Mouse (Mus musculus) lung, postnatal 0 days (tissue): ENCODE data around the gene Mrc2. TPM values are rescaled to one million over a fixed set of nuclear protein-coding genes. Genes with fewer than 3 reads are reported as not detected.

Source experiments
- ATAC-seq: fragments of 200-750 bp; cut with Nextera tagmentation; 2 replicates; pipeline ENCODE4 v1.8.0; 2017; ENCODE audit warnings: moderate library complexity
- DNase-seq: peaks from one replicate; pipeline ENCODE4 v3.0.0-alpha.2; 2016; ENCODE audit warnings: low spot score
- H3K27ac ChIP-seq: fragments of 300-500 bp; sonication (generic); 2 replicates; pipeline ENCODE4 v1.5.1; 2014; ENCODE audit warnings: antibody characterized with exemption, mild to moderate bottlenecking, low read length, mixed read lengths
- H3K27me3 ChIP-seq: fragments of 300-500 bp; sonication (generic); replicated peaks from 2 replicates; pipeline ENCODE4 v1.6.1; 2014; ENCODE audit warnings: low read length, mixed read lengths; ENCODE audit not compliant: insufficient read depth
- H3K36me3 ChIP-seq: fragments of 300-500 bp; sonication (generic); 2 replicates; pipeline ENCODE4 v1.6.1; 2014; ENCODE audit warnings: low read length, mixed read lengths; ENCODE audit not compliant: insufficient read depth
- H3K4me1 ChIP-seq: fragments of 300-500 bp; sonication (generic); 2 replicates; pipeline ENCODE4 v1.6.1; 2014; ENCODE audit warnings: antibody characterized with exemption, low read depth, low read length, mixed read lengths; ENCODE audit not compliant: insufficient read depth
- H3K4me2 ChIP-seq: fragments of 300-500 bp; sonication (generic); replicated peaks from 2 replicates; pipeline ENCODE4 v1.6.1; 2014; ENCODE audit warnings: low read depth, mild to moderate bottlenecking, low read length, moderate library complexity, mixed read lengths
- H3K4me3 ChIP-seq: fragments of 300-500 bp; sonication (generic); 2 replicates; pipeline ENCODE4 v1.5.1; 2014; ENCODE audit warnings: low read depth, low read length
- H3K9ac ChIP-seq: fragments of 300-500 bp; sonication (generic); replicated peaks from 2 replicates; pipeline ENCODE4 v1.6.1; 2014; ENCODE audit warnings: low read depth, mild to moderate bottlenecking
- H3K9me3 ChIP-seq: fragments of 300-500 bp; sonication (generic); 2 replicates; pipeline ENCODE4 v1.6.1; 2016; ENCODE audit warnings: low read length, mixed read lengths
- CTCF ChIP-seq: IDR thresholded peaks from 2 replicates; pipeline ENCODE4 v1.5.1; 2016; ENCODE audit warnings: antibody characterized with exemption, mild to moderate bottlenecking
- EP300 ChIP-seq: IDR thresholded peaks from 2 replicates; pipeline ENCODE4 v1.6.1; 2016; ENCODE audit warnings: antibody characterized with exemption, mild to moderate bottlenecking, control low read depth
- WGBS: fragments of 180-500 bp; shearing (Covaris S2); extraction: QIAGEN DNeasy Blood & Tissue Kit; methylation state at CpG from one replicate; pipeline ENCODE4 v1.1.7; 2014; 5-methylcytosine and 5-hydroxymethylcytosine counted together
- polyA plus RNA-seq: library from polyadenylated mRNA; unstranded; fragments of >200 nt; fragmentation: Nextera tagmentation; extraction: Ambion mirVana; gene quantifications from 2 replicates; pipeline ENCODE4 v1.2.1, GENCODE M21; 2015

The Mrc2 gene
- polyA plus RNA-seq, 1 experiment from 2014 or later, result 20.0 TPM

DNA sequence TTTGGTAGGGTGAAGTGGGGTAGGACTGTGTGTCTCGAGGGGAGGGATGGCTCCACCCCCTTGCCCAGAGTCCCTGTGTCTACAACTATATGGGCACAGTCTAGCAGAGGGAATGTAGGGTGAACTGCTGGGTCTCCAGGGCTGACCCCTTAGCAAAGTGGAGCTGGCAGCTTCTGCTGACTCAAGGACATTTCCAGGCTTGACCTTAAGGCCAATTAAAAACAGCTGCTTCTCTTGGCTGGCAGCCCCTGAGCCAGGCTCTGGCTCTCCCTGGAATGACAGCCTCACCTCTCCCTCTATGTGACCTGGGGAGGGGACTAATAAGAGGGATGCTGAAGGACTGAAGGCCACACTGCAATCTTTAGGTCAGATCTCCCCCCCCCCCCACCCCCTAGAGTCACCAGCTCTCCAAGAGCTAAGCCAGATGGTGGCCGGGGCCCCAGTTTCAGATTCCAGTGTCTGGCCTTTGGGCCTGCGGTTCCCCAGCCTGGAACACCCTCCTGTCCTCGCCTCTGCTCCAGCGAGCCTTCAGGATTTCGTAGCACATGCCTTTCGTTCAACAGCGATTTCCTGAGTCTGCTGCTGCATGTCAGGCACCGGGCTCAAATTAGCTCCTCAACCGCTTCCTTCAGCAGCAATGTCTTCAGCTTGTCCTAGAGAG is 20.7 kb downstream of the Mrc2 start:
- Histone ChIP-seq H3K36me3 (no peaks in the 10 kb centered on the region), H3K9me3 (no peaks in the 10 kb centered on the region), H3K9ac (no peak overlapping the region), H3K4me3 (no peak overlapping the region), H3K4me1 (peaks cover 39% of the 10 kb centered on the region), H3K27me3 (no peaks in the 10 kb centered on the region), H3K27ac (peak overlapping the region; percentile 80), H3K4me2 (no peak overlapping the region)
- 11% methylated on average over 10 of the region's 10 CpGs for WGBS
- peak; percentile 48 for ATAC-seq
- DNase-seq, result peak; percentile 78
- no peak for TF ChIP-seq CTCF
- TF ChIP-seq EP300, result no peak

DNA sequence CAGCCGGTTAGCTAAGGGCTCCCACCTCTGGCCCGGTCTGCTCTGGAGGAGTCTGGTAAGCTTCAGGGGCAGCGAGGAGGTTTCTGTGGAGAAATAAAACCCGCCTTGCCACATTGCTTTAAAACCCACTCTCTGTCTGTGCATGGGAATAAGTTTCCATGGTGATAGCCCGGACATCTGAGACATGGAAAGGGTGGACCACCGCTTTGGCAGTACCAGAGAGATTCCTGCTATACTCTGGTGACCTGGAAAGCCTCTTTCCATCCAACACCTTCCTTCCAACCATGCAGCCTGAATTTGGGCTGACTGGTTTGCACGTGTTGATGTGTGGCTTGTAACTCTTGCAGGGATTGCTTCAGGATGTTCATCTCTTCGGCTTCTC is 21.2 kb downstream of the Mrc2 start:
- TF ChIP-seq EP300 (no peak), CTCF (no peak)
- H3K36me3 ChIP-seq, result no peaks in the 10 kb centered on the region
- ATAC-seq (no peak), DNase-seq (no peak)
- WGBS, result 40% methylated on average over 8 of the region's 8 CpGs
- H3K9ac ChIP-seq, result no peak overlapping the region
- no peaks in the 10 kb centered on the region for H3K27me3 ChIP-seq
- peaks cover 39% of the 10 kb centered on the region for H3K4me1 ChIP-seq
- H3K4me3 ChIP-seq, result no peak overlapping the region
- no peaks in the 10 kb centered on the region for H3K9me3 ChIP-seq
- H3K4me2 ChIP-seq, result no peak overlapping the region
- peak overlapping the region; percentile 80 for H3K27ac ChIP-seq

DNA sequence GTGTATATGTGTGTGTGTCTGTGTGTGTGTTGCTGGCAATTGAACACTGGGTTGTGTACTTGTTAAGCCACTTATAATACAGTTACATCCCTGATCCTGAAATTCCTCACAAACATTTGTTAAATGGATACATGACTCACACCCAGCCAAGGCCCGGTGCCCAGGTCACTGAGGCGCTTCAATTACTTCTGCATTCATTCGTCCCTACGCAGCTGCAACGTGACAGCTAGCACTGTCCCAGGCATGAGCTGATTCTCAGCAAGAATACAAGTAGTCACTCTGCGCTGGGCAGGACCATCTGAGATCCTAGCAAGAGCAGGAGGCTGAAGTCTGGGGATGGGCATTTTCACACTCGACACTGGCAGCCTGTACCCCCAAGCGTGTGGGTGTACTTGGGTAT is 22.9 kb downstream of the Mrc2 start:
- TF ChIP-seq EP300 (no peak), CTCF (no peak)
- ATAC-seq, result no peak; the same call in 1 of the 2 replicates
- Histone ChIP-seq H3K4me2 (no peak overlapping the region), H3K4me3 (no peak overlapping the region), H3K9me3 (no peaks in the 10 kb centered on the region), H3K36me3 (no peaks in the 10 kb centered on the region), H3K27me3 (no peaks in the 10 kb centered on the region), H3K9ac (no peak overlapping the region), H3K27ac (peak overlapping the region; percentile 55), H3K4me1 (peaks cover 39% of the 10 kb centered on the region)
- peak; percentile 43 for DNase-seq
- 60% methylated on average over 8 of the region's 8 CpGs for WGBS

DNA sequence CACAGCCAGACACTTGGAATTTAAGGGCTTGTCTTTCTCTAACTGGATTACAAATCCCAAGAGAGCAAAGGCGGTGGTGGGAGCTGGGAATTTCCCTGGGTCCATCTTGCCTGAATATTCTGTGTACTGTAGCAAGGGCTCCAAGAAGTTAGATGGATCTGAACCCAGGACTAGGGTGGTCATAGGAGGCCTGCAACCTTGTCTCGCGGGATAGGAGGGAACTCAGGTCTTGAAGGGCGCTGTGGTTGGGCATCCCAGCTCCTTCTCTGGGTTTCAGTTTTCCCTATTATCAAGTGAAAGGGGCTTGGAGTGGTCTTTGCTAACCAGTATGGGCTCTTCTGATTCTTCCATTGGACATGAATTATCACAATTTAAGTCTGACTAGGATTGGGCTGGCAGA is 23.7 kb downstream of the Mrc2 start:
- no peak overlapping the region for H3K9ac ChIP-seq
- 89% methylated on average over 4 of the region's 4 CpGs for WGBS
- H3K27ac ChIP-seq, result peak overlapping the region; percentile 55
- no peaks in the 10 kb centered on the region for H3K27me3 ChIP-seq
- no peaks in the 10 kb centered on the region for H3K36me3 ChIP-seq
- no peak overlapping the region for H3K4me3 ChIP-seq
- ATAC-seq, result no peak
- TF ChIP-seq CTCF (no peak), EP300 (0 out of 2 replicates have a peak, but pooled peaks have one; percentile 8)
- H3K9me3 ChIP-seq, result no peaks in the 10 kb centered on the region
- DNase-seq, result no peak
- H3K4me1 ChIP-seq, result peaks cover 39% of the 10 kb centered on the region
- no peak overlapping the region for H3K4me2 ChIP-seq

GRCm38 (mm10) chr11:105317769-105318168 is 25.3 kb downstream of the Mrc2 start:
- ATAC-seq (no peak), DNase-seq (no peak)
- no peaks in the 10 kb centered on the region for H3K36me3 ChIP-seq
- H3K9me3 ChIP-seq, result no peaks in the 10 kb centered on the region
- H3K27me3 ChIP-seq, result no peaks in the 10 kb centered on the region
- TF ChIP-seq EP300 (no peak), CTCF (no peak)
- H3K27ac ChIP-seq, result no peak overlapping the region
- WGBS, result 87% methylated on average over 6 of the region's 6 CpGs
- no peak overlapping the region for H3K9ac ChIP-seq
- H3K4me3 ChIP-seq, result no peak overlapping the region
- no peak overlapping the region for H3K4me2 ChIP-seq
- peaks cover 30% of the 10 kb centered on the region for H3K4me1 ChIP-seq

DNA sequence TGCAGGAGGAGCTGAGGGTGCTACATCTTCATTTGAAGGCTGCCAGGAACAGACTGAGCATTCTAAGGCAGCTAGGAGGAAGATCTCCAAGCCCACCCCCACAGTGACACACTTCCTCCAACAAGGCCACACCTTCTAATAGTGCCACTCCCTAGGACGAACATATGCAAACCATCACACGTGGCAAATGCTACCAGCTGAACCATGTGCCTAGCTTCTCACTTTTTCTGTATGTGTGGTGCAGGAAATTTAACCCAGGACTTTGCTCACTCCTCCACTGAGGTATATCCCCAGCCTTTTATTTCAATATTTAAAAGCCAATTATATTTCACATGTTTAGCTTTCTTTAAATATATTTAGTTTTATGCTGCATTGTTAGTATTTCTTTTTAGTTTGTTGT is 28.6 kb downstream of the Mrc2 start:
- no peak for DNase-seq
- no peak overlapping the region for H3K27ac ChIP-seq

More for the DNA sequence above, 28.6 kb downstream of the Mrc2 start:
- H3K9ac ChIP-seq, result no peak overlapping the region
- H3K4me3 ChIP-seq, result no peak overlapping the region
- H3K36me3 ChIP-seq, result no peaks in the 10 kb centered on the region
- H3K9me3 ChIP-seq, result no peaks in the 10 kb centered on the region
- TF ChIP-seq EP300 (no peak), CTCF (no peak)
- no peak overlapping the region for H3K4me2 ChIP-seq
- no peak for ATAC-seq
- no peaks in the 10 kb centered on the region for H3K27me3 ChIP-seq
- H3K4me1 ChIP-seq, result peaks cover 1% of the 10 kb centered on the region; the same call in 1 of the 2 replicates
- 48% methylated on average over 2 of the region's 2 CpGs for WGBS
